Mouse (Mus musculus) CH12.LX (cell line): ENCODE measurements around the gene Rps6ka1. TPM values are rescaled to one million over a fixed set of nuclear protein-coding genes. Genes with fewer than 3 reads are reported as not detected.

Experiments used
- DNase-seq: peaks from one replicate; pipeline ENCODE4 v3.0.0-alpha.2; 2013; ENCODE audit errors: extremely low read depth
- H3K27ac ChIP-seq: 2 replicates; pipeline ENCODE4 v1.5.1; 2012; ENCODE audit warnings: low read depth, mild to moderate bottlenecking, control low read depth, moderate library complexity; ENCODE audit not compliant: insufficient read depth
- H3K27me3 ChIP-seq: replicated peaks from 2 replicates; pipeline ENCODE3; 2012; ENCODE audit warnings: inconsistent platforms
- H3K36me3 ChIP-seq, 2 experiments: replicated peaks in 1 of 2; 2 replicates each; pipeline versions ENCODE3 to v1.6.1; 2012; ENCODE audit warnings: inconsistent platforms in 1 of 2, low read length in 1 of 2, mild to moderate bottlenecking in 1 of 2, mixed read lengths in 1 of 2, moderate library complexity in 1 of 2; ENCODE audit not compliant: control insufficient read depth in 1 of 2, insufficient read depth in 1 of 2
- H3K4me1 ChIP-seq, 2 experiments: 2 replicates each; pipeline ENCODE4 v1.6.1; 2012; ENCODE audit warnings: inconsistent platforms in 1 of 2, moderate library complexity in 1 of 2; ENCODE audit not compliant: insufficient read depth in 2 of 2, control insufficient read depth in 1 of 2
- H3K4me2 ChIP-seq: 2 replicates; pipeline ENCODE4 v1.6.1; 2012; ENCODE audit warnings: low read depth, mild to moderate bottlenecking, control low read depth; ENCODE audit not compliant: poor library complexity, insufficient read depth, severe bottlenecking
- H3K4me3 ChIP-seq, 3 experiments: fragments of 150-350 bp in 1 of 3; sonication (generic) in 1 of 3; replicated peaks in 1 of 3; 2 replicates each; pipeline versions ENCODE3 to v1.5.1; 2011 to 2012; ENCODE audit warnings: low read depth in 2 of 3, low read length in 2 of 3, mild to moderate bottlenecking in 2 of 3, moderate library complexity in 2 of 3, control low read depth in 1 of 3, improper control_type of control experiment in 1 of 3, inconsistent platforms in 1 of 3, mixed read lengths in 1 of 3; ENCODE audit not compliant: poor library complexity in 1 of 3
- H3K79me2 ChIP-seq: replicated peaks from 2 replicates; pipeline ENCODE4 v1.6.1; 2012; ENCODE audit warnings: mild to moderate bottlenecking, moderate library complexity; ENCODE audit not compliant: control insufficient read depth, poor library complexity, insufficient read depth, severe bottlenecking; ENCODE audit errors: extremely low read depth
- H3K9ac ChIP-seq: 2 replicates; pipeline ENCODE4 v1.6.1; 2012; ENCODE audit warnings: low read depth, mild to moderate bottlenecking, control low read depth, moderate library complexity; ENCODE audit not compliant: insufficient read depth
- H3K9me3 ChIP-seq: replicated peaks from 2 replicates; pipeline ENCODE3; 2012; ENCODE audit warnings: low read length, inconsistent platforms, mixed read lengths
- CHD2 ChIP-seq: IDR thresholded peaks from 2 replicates; pipeline ENCODE4 v1.6.1; 2011; ENCODE audit warnings: low read length, improper control_type of control experiment
- E2F4 ChIP-seq: IDR thresholded peaks from 2 replicates; pipeline ENCODE4 v1.6.1; 2011; ENCODE audit warnings: low read depth, low read length, improper control_type of control experiment; ENCODE audit not compliant: insufficient replicate concordance
- ELF1 ChIP-seq: IDR thresholded peaks from 2 replicates; pipeline ENCODE4 v1.6.1; 2014; ENCODE audit warnings: low read depth, mild to moderate bottlenecking, inconsistent platforms, low read length, improper control_type of control experiment
- ETS1 ChIP-seq: conservative IDR thresholded peaks from 2 replicates; pipeline ENCODE4 v1.6.1; 2012; ENCODE audit warnings: low read depth, mild to moderate bottlenecking, inconsistent platforms, low read length, improper control_type of control experiment, moderate library complexity
- GABPA ChIP-seq: IDR thresholded peaks from 2 replicates; pipeline ENCODE4 v1.6.1; 2012; ENCODE audit warnings: low read depth, low read length, improper control_type of control experiment, inconsistent platforms; ENCODE audit not compliant: insufficient replicate concordance
- JUN ChIP-seq: IDR thresholded peaks from 2 replicates; pipeline ENCODE4 v1.6.1; 2011; ENCODE audit warnings: low read depth, mild to moderate bottlenecking, low read length, improper control_type of control experiment, moderate library complexity; ENCODE audit not compliant: insufficient read depth
- KAT2A ChIP-seq: IDR thresholded peaks from 2 replicates; pipeline ENCODE4 v1.6.1; 2012; ENCODE audit warnings: low read length, improper control_type of control experiment, inconsistent platforms; ENCODE audit not compliant: insufficient replicate concordance
- MAFK ChIP-seq: IDR thresholded peaks from 2 replicates; pipeline ENCODE4 v1.6.1; 2011; ENCODE audit warnings: low read length, improper control_type of control experiment; ENCODE audit not compliant: insufficient replicate concordance
- MAZ ChIP-seq: IDR thresholded peaks from 2 replicates; pipeline ENCODE4 v1.6.1; 2012; ENCODE audit warnings: low read depth, mild to moderate bottlenecking, inconsistent platforms, low read length, improper control_type of control experiment, moderate library complexity
- MEF2A ChIP-seq: IDR thresholded peaks from 2 replicates; pipeline ENCODE4 v1.6.1; 2014; ENCODE audit warnings: low read depth, mild to moderate bottlenecking, inconsistent platforms, low read length, improper control_type of control experiment, borderline replicate concordance
- MXI1 ChIP-seq: IDR thresholded peaks from 2 replicates; pipeline ENCODE4 v1.6.1; 2011; ENCODE audit warnings: mild to moderate bottlenecking, low read depth, low read length, improper control_type of control experiment
- NELFE ChIP-seq: IDR thresholded peaks from 2 replicates; pipeline ENCODE4 v1.6.1; 2011; ENCODE audit warnings: low read depth, low read length, improper control_type of control experiment
- PAX5 ChIP-seq: IDR thresholded peaks from 2 replicates; pipeline ENCODE4 v1.6.1; 2012; ENCODE audit warnings: low read length, inconsistent platforms, mixed read lengths
- POLR2A ChIP-seq: IDR thresholded peaks from 2 replicates; pipeline ENCODE4 v1.6.1; 2011; ENCODE audit warnings: low read depth, mild to moderate bottlenecking, improper control_type of control experiment, low read length
- POLR2AphosphoS2 ChIP-seq: IDR thresholded peaks from 2 replicates; pipeline ENCODE4 v1.6.1; 2011; ENCODE audit warnings: low read depth, low read length, improper control_type of control experiment
- RAD21 ChIP-seq: IDR thresholded peaks from 2 replicates; pipeline ENCODE4 v1.6.1; 2011; ENCODE audit warnings: low read depth, mild to moderate bottlenecking, low read length, improper control_type of control experiment, moderate library complexity
- RCOR1 ChIP-seq: conservative IDR thresholded peaks from 2 replicates; pipeline ENCODE4 v1.6.1; 2012; ENCODE audit warnings: low read depth, mild to moderate bottlenecking, inconsistent platforms, low read length, improper control_type of control experiment
- SIN3A ChIP-seq: IDR thresholded peaks from 2 replicates; pipeline ENCODE4 v1.6.1; 2012; ENCODE audit warnings: low read length, improper control_type of control experiment, inconsistent platforms
- UBTF ChIP-seq: IDR thresholded peaks from 2 replicates; pipeline ENCODE4 v1.6.1; 2012; ENCODE audit warnings: low read depth, mild to moderate bottlenecking, inconsistent platforms, low read length, improper control_type of control experiment, moderate library complexity
- USF1 ChIP-seq: IDR thresholded peaks from 2 replicates; pipeline ENCODE4 v1.6.1; 2014; ENCODE audit warnings: low read depth, mild to moderate bottlenecking, inconsistent platforms, low read length, improper control_type of control experiment
- ZC3H11A ChIP-seq: IDR thresholded peaks from 2 replicates; pipeline ENCODE4 v1.6.1; 2012; ENCODE audit warnings: low read depth, mild to moderate bottlenecking, inconsistent platforms, low read length, improper control_type of control experiment
- ZMIZ1 ChIP-seq: IDR thresholded peaks from 2 replicates; pipeline ENCODE4 v1.6.1; 2012; ENCODE audit warnings: low read depth, mild to moderate bottlenecking, inconsistent platforms, low read length, improper control_type of control experiment
- ZNF384 ChIP-seq: IDR thresholded peaks from 2 replicates; pipeline ENCODE4 v1.6.1; 2012; ENCODE audit warnings: low read depth, low read length, improper control_type of control experiment, inconsistent platforms
- dilution Hi-C: fragments of 300-500 bp; cut with MboI; formaldehyde crosslinking; loops from 2 replicates; pipeline ENCODE4 v1.14.3; 2020; ENCODE audit warnings: low sequenced_read_pairs; ENCODE audit not compliant: extremely low pct_unique_long_range_greater_than_20kb, extremely low pct_ligation_motif_present
- in situ Hi-C: fragments of 300-500 bp; cut with MboI; formaldehyde crosslinking; loops from 3 replicates; pipeline ENCODE4 v1.14.3; 2019; ENCODE audit warnings: low sequenced_read_pairs, low pct_ligation_motif_present, low pct_unique_long_range_greater_than_20kb, mixed read lengths
- polyA plus RNA-seq: library from polyadenylated mRNA; unstranded; fragments of >175 nt; gene quantifications from 2 replicates; pipeline ENCODE4 v1.2.1, GENCODE M21; 2012; ENCODE audit warnings: low read depth; ENCODE audit not compliant: insufficient read length
- total RNA-seq, 2 experiments: library from RNA; depleted of rRNA; stranded (reverse); fragments of 300-350 nt in 1 of 2; fragments of >200 nt in 1 of 2; gene quantifications; 2 replicates each; pipeline ENCODE4 v1.2.3; 2012 to 2014

Gene Rps6ka1
- total and polyA plus RNA-seq, 3 experiments, result 72.5 to 130 (median 123) TPM

- Histone ChIP-seq H3K9ac (no peak overlapping the region), H3K4me2 (no peak overlapping the region), H3K27ac (no peak overlapping the region), H3K79me2 (no peaks in the 10 kb centered on the region), H3K36me3 (peaks cover 0 to 26% of the 10 kb centered on the region in 2 experiments), H3K9me3 (no peaks in the 10 kb centered on the region), H3K4me3 (no peak overlapping the region), H3K27me3 (no peaks in the 10 kb centered on the region), H3K4me1 (peaks cover 11 to 38% of the 10 kb centered on the region in 2 experiments)
- dilution Hi-C loops, result no loop called here
- no peak for DNase-seq
- TF ChIP-seq POLR2AphosphoS2, result no peak
- TF ChIP-seq PAX5, result no peak
- no peak for TF ChIP-seq MAFK
- TF ChIP-seq ZC3H11A, result no peak
- no peak for TF ChIP-seq POLR2A
- TF ChIP-seq MXI1, result no peak
- no peak for TF ChIP-seq ETS1
- in situ Hi-C loops, result no loop called here
Observed at GRCm38 (mm10) chr4:133885331-133885730, 2.3 kb downstream of the Rps6ka1 start.

- no peak for DNase-seq
- dilution Hi-C loops (no loop called here), in situ Hi-C loops (no loop called here)
- Histone ChIP-seq H3K9me3 (no peaks in the 10 kb centered on the region), H3K27me3 (no peaks in the 10 kb centered on the region), H3K9ac (no peak overlapping the region), H3K4me2 (no peak overlapping the region), H3K27ac (no peak overlapping the region), H3K36me3 (peaks cover 0 to 27% of the 10 kb centered on the region in 2 experiments), H3K4me1 (peaks cover 11 to 38% of the 10 kb centered on the region in 2 experiments), H3K79me2 (no peaks in the 10 kb centered on the region), H3K4me3 (no peak overlapping the region)
- TF ChIP-seq POLR2A (no peak), E2F4 (no peak), RCOR1 (no peak)
Observed at GRCm38 (mm10) chr4:133884888-133885287, 2.7 kb downstream of the Rps6ka1 start.

GRCm38 (mm10) chr4:133884127-133884753, 3.4 kb downstream of the Rps6ka1 start:
- peaks cover 2 to 34% of the 10 kb centered on the region in 2 experiments for H3K36me3 ChIP-seq
- TF ChIP-seq MAFK (no peak), ZNF384 (no peak), NELFE (no peak), USF1 (no peak), RAD21 (no peak), ZMIZ1 (no peak), SIN3A (no peak), GABPA (no peak), UBTF (no peak), ELF1 (no peak), MAZ (no peak), MEF2A (no peak), KAT2A (no peak), CHD2 (no peak), JUN (no peak)
- TF ChIP-seq, all 38 proteins: peak for 0
- Histone ChIP-seq H3K27me3 (no peaks in the 10 kb centered on the region), H3K4me1 (peaks cover 11 to 44% of the 10 kb centered on the region in 2 experiments), H3K9me3 (no peaks in the 10 kb centered on the region), H3K4me3 (no peak overlapping the region), H3K79me2 (no peaks in the 10 kb centered on the region), H3K27ac (no peak overlapping the region), H3K4me2 (no peak overlapping the region), H3K9ac (no peak overlapping the region)
- in situ Hi-C loops, result no loop called here
- no peak for DNase-seq
- dilution Hi-C loops, result no loop called here
